Mouse (Mus musculus) neural tube, embryonic 15.5 days (tissue): Measurements from ENCODE around the gene Bloc1s5. TPM values are rescaled to one million over a fixed set of nuclear protein-coding genes. Genes with fewer than 3 reads are reported as not detected.

ENCODE experiments used
- ATAC-seq: fragments of 200-750 bp; cut with Nextera tagmentation; 2 replicates; pipeline ENCODE4 v1.8.0; 2017; ENCODE audit warnings: mild to moderate bottlenecking, moderate TSS enrichment, moderate library complexity; ENCODE audit not compliant: low FRiP score
- H3K27ac ChIP-seq: fragments of 300-500 bp; sonication (generic); replicated peaks from 2 replicates; pipeline ENCODE4 v1.5.1; 2015; ENCODE audit warnings: mild to moderate bottlenecking, inconsistent platforms
- H3K27me3 ChIP-seq: fragments of 300-500 bp; sonication (generic); replicated peaks from 2 replicates; pipeline ENCODE4 v1.6.1; 2015; ENCODE audit warnings: inconsistent platforms
- H3K36me3 ChIP-seq: fragments of 300-500 bp; sonication (generic); 2 replicates; pipeline ENCODE4 v1.6.1; 2015; ENCODE audit warnings: inconsistent platforms
- H3K4me1 ChIP-seq: fragments of 300-500 bp; sonication (generic); 2 replicates; pipeline ENCODE4 v1.6.1; 2015; ENCODE audit warnings: inconsistent platforms
- H3K4me2 ChIP-seq: fragments of 300-500 bp; sonication (generic); 2 replicates; pipeline ENCODE4 v1.6.1; 2015; ENCODE audit warnings: inconsistent platforms, mild to moderate bottlenecking, moderate library complexity
- H3K4me3 ChIP-seq: fragments of 300-500 bp; sonication (generic); replicated peaks from 2 replicates; pipeline ENCODE4 v1.5.1; 2015; ENCODE audit warnings: mild to moderate bottlenecking, inconsistent platforms
- H3K9ac ChIP-seq: fragments of 300-500 bp; sonication (generic); replicated peaks from 2 replicates; pipeline ENCODE4 v1.6.1; 2015; ENCODE audit warnings: mild to moderate bottlenecking, inconsistent platforms
- H3K9me3 ChIP-seq: fragments of 300-500 bp; sonication (generic); replicated peaks from 2 replicates; pipeline ENCODE4 v1.6.1; 2016; ENCODE audit warnings: inconsistent platforms
- WGBS: fragments of 180-500 bp; shearing (Covaris S2); methylation state at CpG from one replicate; pipeline ENCODE4 v1.1.7; 2015; ENCODE audit warnings: mixed read lengths; 5-methylcytosine and 5-hydroxymethylcytosine counted together
- polyA plus RNA-seq: library from polyadenylated mRNA; unstranded; fragments of >200 nt; fragmentation: Nextera tagmentation; extraction: Ambion mirVana; gene quantifications from 2 replicates; pipeline ENCODE4 v1.2.1, GENCODE M21; 2015

Gene Bloc1s5
- polyA plus RNA-seq, 1 experiment from 2014 or later: 19.0 TPM

- 91% methylated on average over 5 of the region's 5 CpGs for whole genome bisulfite sequencing
- no peaks in the 10 kb centered on the region for H3K27me3 ChIP-seq
Observed at GRCm38 (mm10) chr13:38615656-38616055, 19.3 kb downstream of the Bloc1s5 start.

GRCm38 (mm10) chr13:38614298-38614697 lies 20.6 kb downstream of the Bloc1s5 start:
- H3K36me3 ChIP-seq: peaks cover 27% of the 10 kb centered on the region

More at GRCm38 (mm10) chr13:38615656-38616055, 19.3 kb downstream of the Bloc1s5 start:
- Histone ChIP-seq H3K4me2 (no peak overlapping the region), H3K9me3 (no peaks in the 10 kb centered on the region), H3K4me3 (no peak overlapping the region), H3K4me1 (no peaks in the 10 kb centered on the region), H3K9ac (no peak overlapping the region), H3K36me3 (peaks cover 25% of the 10 kb centered on the region), H3K27ac (no peak overlapping the region)
- no peak for ATAC-seq

GRCm38 (mm10) chr13:38613583-38613982 lies 21.3 kb downstream of the Bloc1s5 start:
- H3K27me3 ChIP-seq: no peaks in the 10 kb centered on the region
- H3K36me3 ChIP-seq: peaks cover 27% of the 10 kb centered on the region
- H3K9me3 ChIP-seq: no peaks in the 10 kb centered on the region
- H3K4me3 ChIP-seq: no peak overlapping the region
- H3K4me2 ChIP-seq: no peak overlapping the region
- H3K9ac ChIP-seq: no peak overlapping the region
- H3K4me1 ChIP-seq: no peaks in the 10 kb centered on the region
- no peak overlapping the region for H3K27ac ChIP-seq
- ATAC-seq: no peak
- WGBS: 93% methylated on average over 8 of the region's 8 CpGs

More at GRCm38 (mm10) chr13:38614298-38614697, 20.6 kb downstream of the Bloc1s5 start:
- Histone ChIP-seq H3K27me3 (no peaks in the 10 kb centered on the region), H3K9ac (no peak overlapping the region), H3K9me3 (no peaks in the 10 kb centered on the region), H3K27ac (no peak overlapping the region), H3K4me2 (no peak overlapping the region), H3K4me1 (no peaks in the 10 kb centered on the region), H3K4me3 (no peak overlapping the region)
- 79% methylated on average over 5 of the region's 5 CpGs for WGBS
- no peak for ATAC-seq

DNA sequence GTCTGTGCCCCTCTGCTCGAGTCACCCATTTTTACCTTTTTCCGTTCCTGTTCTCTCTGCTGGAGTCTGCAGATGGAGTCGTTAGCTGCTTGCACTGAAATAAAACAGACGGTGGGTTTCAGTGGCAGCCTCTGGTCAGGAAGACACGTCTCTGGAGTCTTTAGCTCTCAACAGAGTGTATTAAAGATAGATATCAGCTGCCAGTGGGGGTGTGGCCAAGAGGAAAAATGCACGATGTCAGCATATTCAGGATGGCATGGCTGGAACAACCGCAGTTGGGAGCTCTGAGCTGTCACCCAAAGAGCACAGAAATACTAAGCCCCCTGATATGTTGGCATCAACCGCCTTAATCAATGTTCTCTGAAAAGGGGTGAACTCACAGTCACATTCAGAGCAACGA lies 22.3 kb downstream of the Bloc1s5 start:
- no peaks in the 10 kb centered on the region for H3K27me3 ChIP-seq
- no peak overlapping the region for H3K9ac ChIP-seq
- WGBS: 93% methylated on average over 9 of the region's 9 CpGs
- H3K4me2 ChIP-seq: no peak overlapping the region
- H3K36me3 ChIP-seq: peaks cover 27% of the 10 kb centered on the region
- no peak overlapping the region for H3K27ac ChIP-seq
- no peaks in the 10 kb centered on the region for H3K4me1 ChIP-seq
- H3K9me3 ChIP-seq: no peaks in the 10 kb centered on the region
- no peak overlapping the region for H3K4me3 ChIP-seq
- no peak for ATAC-seq

GRCm38 (mm10) chr13:38612179-38612578 lies 22.7 kb downstream of the Bloc1s5 start:
- ATAC-seq: no peak
- Histone ChIP-seq H3K27me3 (no peaks in the 10 kb centered on the region), H3K27ac (no peak overlapping the region), H3K36me3 (peaks cover 28% of the 10 kb centered on the region), H3K9me3 (no peaks in the 10 kb centered on the region), H3K9ac (no peak overlapping the region), H3K4me1 (no peaks in the 10 kb centered on the region), H3K4me3 (no peak overlapping the region), H3K4me2 (no peak overlapping the region)
- 97% methylated on average over 4 of the region's 4 CpGs for WGBS

GRCm38 (mm10) chr13:38610336-38610735 lies 24.6 kb downstream of the Bloc1s5 start:
- 90% methylated on average over 6 of the region's 6 CpGs for whole genome bisulfite sequencing
- H3K9me3 ChIP-seq: no peaks in the 10 kb centered on the region
- no peak overlapping the region for H3K4me3 ChIP-seq
- no peaks in the 10 kb centered on the region for H3K4me1 ChIP-seq
- H3K27ac ChIP-seq: no peak overlapping the region
- no peak overlapping the region for H3K9ac ChIP-seq
- H3K4me2 ChIP-seq: no peak overlapping the region
- ATAC-seq: no peak
- no peaks in the 10 kb centered on the region for H3K27me3 ChIP-seq
- H3K36me3 ChIP-seq: peaks cover 22% of the 10 kb centered on the region

GRCm38 (mm10) chr13:38607130-38607529 lies 27.8 kb downstream of the Bloc1s5 start:
- Histone ChIP-seq H3K4me3 (no peak overlapping the region), H3K27me3 (no peaks in the 10 kb centered on the region), H3K27ac (no peak overlapping the region), H3K9me3 (no peaks in the 10 kb centered on the region), H3K9ac (no peak overlapping the region), H3K4me2 (no peak overlapping the region), H3K4me1 (no peaks in the 10 kb centered on the region), H3K36me3 (peaks cover 17% of the 10 kb centered on the region)
- 91% methylated on average over 6 of the region's 6 CpGs for WGBS
- no peak for ATAC-seq

DNA sequence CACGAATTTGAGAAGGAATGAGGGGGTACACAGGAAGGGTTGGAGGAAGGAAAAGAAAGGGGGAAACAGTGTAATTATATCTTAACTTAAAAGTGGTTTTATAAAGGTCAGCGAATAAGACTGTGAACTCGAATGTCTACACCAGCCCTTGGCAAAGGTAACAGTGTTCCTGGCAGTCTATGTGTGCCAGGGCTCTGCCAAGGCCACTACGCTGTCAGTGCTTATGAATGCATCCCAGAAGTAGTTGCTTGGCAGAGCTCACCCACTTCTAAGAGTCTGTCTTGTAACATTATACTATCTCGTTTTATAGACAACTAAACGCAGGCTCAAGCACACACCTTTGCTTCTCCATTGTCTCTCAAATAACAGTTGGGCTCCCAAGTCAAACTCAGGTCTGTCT lies 29.6 kb downstream of the Bloc1s5 start:
- Histone ChIP-seq H3K27me3 (no peaks in the 10 kb centered on the region), H3K4me1 (no peaks in the 10 kb centered on the region), H3K36me3 (0 out of 2 replicates have a peak, but pooled peaks cover 12% of the 10 kb centered on the region), H3K4me2 (no peak overlapping the region), H3K27ac (no peak overlapping the region), H3K9ac (no peak overlapping the region), H3K9me3 (no peaks in the 10 kb centered on the region), H3K4me3 (no peak overlapping the region)
- 79% methylated on average over 6 of the region's 6 CpGs for WGBS
- no peak for ATAC-seq

- Histone ChIP-seq H3K4me2 (no peak overlapping the region), H3K9me3 (no peaks in the 10 kb centered on the region), H3K9ac (no peak overlapping the region), H3K27ac (no peak overlapping the region), H3K36me3 (0 out of 2 replicates have a peak, but pooled peaks cover 10% of the 10 kb centered on the region), H3K4me3 (no peak overlapping the region), H3K27me3 (no peaks in the 10 kb centered on the region), H3K4me1 (no peaks in the 10 kb centered on the region)
- no peak for ATAC-seq
- WGBS: 93% methylated on average over 13 of the region's 13 CpGs
Observed at GRCm38 (mm10) chr13:38602966-38603365, 31.9 kb downstream of the Bloc1s5 start.

- no peak for ATAC-seq
Observed at GRCm38 (mm10) chr13:38602243-38602832, 32.6 kb downstream of the Bloc1s5 start.

DNA sequence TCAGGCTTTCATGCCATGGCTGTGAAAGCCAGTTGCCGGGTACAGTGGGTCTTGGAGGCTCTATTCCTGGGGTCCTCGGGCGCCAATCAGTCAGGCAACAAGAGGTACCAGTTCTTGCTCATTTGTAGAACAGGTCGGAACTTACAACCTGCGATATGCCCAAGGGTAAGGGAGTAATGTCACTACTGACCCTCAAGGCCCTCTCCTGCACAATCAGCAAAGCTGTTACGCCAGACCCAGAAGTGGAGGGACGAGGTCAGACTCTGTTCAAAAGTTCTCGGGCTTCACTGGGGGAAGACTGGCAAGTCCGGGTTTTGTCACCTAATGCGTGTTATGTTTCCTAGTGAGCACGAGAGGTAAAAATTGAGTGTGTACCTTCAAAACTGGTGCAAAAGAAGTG lies 34.1 kb downstream of the Bloc1s5 start:
- Histone ChIP-seq H3K4me1 (no peaks in the 10 kb centered on the region), H3K27me3 (no peaks in the 10 kb centered on the region), H3K27ac (no peak overlapping the region), H3K9me3 (no peaks in the 10 kb centered on the region), H3K9ac (no peak overlapping the region), H3K36me3 (0 out of 2 replicates have a peak, but pooled peaks cover 7% of the 10 kb centered on the region), H3K4me3 (no peak overlapping the region), H3K4me2 (no peak overlapping the region)
- WGBS: 89% methylated on average over 11 of the region's 11 CpGs
- ATAC-seq: no peak

More at GRCm38 (mm10) chr13:38602243-38602832, 32.6 kb downstream of the Bloc1s5 start:
- Histone ChIP-seq H3K27ac (no peak overlapping the region), H3K4me2 (no peak overlapping the region), H3K27me3 (no peaks in the 10 kb centered on the region), H3K4me3 (no peak overlapping the region), H3K36me3 (0 out of 2 replicates have a peak, but pooled peaks cover 10% of the 10 kb centered on the region), H3K4me1 (no peaks in the 10 kb centered on the region), H3K9me3 (no peaks in the 10 kb centered on the region), H3K9ac (no peak overlapping the region)
- WGBS: 76% methylated on average over 17 of the region's 17 CpGs

GRCm38 (mm10) chr13:38597076-38597475 lies 37.8 kb downstream of the Bloc1s5 start:
- H3K36me3 ChIP-seq: no peaks in the 10 kb centered on the region
- H3K4me1 ChIP-seq: no peaks in the 10 kb centered on the region
- no peak overlapping the region for H3K4me2 ChIP-seq
- H3K27ac ChIP-seq: no peak overlapping the region
- 79% methylated on average over 3 of the region's 3 CpGs for WGBS
- H3K27me3 ChIP-seq: no peaks in the 10 kb centered on the region
- H3K9ac ChIP-seq: no peak overlapping the region
- no peak overlapping the region for H3K4me3 ChIP-seq
- ATAC-seq: no peak
- H3K9me3 ChIP-seq: no peaks in the 10 kb centered on the region
